Mouse (Mus musculus): ENCODE results near the gene Ric1.

Ric1 gene

DNA sequence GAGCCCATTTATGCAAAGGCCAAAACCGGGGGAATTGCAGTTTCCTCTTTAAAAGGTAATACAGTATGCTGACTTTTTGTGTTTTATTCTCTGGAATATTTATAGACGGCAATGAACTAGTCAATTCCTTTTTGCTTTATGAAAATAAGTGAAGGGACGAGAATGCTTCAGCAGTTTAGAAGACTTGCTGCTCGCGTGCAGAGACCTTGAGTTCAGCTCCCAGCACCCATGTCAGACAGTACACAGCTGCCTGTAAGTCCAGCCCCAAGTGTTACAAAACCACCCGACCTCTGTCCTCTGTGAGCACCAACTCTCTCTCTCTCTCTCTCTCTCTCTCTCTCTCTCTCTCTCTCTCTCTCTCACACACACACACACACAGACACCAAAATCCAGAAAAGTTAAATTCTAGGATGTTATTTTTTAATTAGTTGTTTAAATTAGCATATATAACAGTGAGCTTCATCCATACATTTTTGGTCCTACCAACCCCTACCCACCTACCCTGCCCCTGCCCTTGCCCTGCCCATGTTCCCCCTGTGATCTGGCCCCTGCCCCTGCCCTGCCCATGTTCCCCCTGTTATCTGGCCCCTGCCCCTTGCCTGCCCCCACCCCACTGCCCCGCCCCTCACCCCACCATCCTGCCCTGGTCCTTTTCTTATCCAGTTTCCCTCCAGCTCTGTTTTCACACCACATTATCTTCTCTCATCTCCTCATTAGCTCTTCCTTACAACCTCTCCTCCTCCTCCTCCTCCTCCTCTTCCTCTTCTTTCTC is 25.1 kb upstream of the Ric1 start:
- no peak for DNase-seq (ENCODE audit: low read depth in 1 of 2, low spot score in 2 of 2)

GRCm38 (mm10) chr19:29497874-29498273 is 24.2 kb upstream of the Ric1 start:
- DNase-seq (ENCODE audit: low read depth in 1 of 2, low spot score in 2 of 2), result no peak

GRCm38 (mm10) chr19:29498842-29499456 is 23.1 kb upstream of the Ric1 start:
- no peak for DNase-seq (ENCODE audit: low read depth in 1 of 2, low spot score in 2 of 2)

GRCm38 (mm10) chr19:29500333-29500732 is 21.7 kb upstream of the Ric1 start:
- DNase-seq (ENCODE audit: low read depth in 1 of 2, low spot score in 2 of 2), result no peak

GRCm38 (mm10) chr19:29501106-29501505 is 21.0 kb upstream of the Ric1 start:
- no peak for DNase-seq (ENCODE audit: low read depth in 1 of 2, low spot score in 2 of 2)

GRCm38 (mm10) chr19:29501507-29501906 is 20.6 kb upstream of the Ric1 start:
- peak; percentile 36 to 73 for DNase-seq (ENCODE audit: low read depth in 1 of 2, low spot score in 2 of 2)

DNA sequence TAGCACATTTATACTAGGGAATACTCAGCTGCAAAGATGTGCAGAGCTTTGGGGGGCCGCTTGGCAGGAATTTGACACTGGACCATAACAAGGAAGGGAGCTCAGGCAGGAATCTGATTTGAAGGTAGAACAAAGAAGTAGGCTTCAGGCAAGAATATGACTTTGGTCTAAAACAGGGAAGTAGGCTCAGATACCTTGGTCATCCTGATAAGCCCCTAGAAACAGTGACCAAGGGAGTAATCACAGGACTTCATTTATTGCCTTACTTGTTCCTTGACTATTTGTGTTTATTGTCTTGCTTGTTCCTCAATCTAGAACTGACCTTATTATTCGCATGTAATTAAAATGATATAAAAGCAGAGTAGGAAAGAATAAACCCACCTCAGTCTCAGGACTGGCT is 18.0 kb upstream of the Ric1 start:
- no peak for DNase-seq (ENCODE audit: low read depth in 1 of 2, low spot score in 2 of 2)

GRCm38 (mm10) chr19:29505617-29506016 is 16.5 kb upstream of the Ric1 start:
- DNase-seq (ENCODE audit: low read depth in 1 of 2, low spot score in 2 of 2), result no peak

DNA sequence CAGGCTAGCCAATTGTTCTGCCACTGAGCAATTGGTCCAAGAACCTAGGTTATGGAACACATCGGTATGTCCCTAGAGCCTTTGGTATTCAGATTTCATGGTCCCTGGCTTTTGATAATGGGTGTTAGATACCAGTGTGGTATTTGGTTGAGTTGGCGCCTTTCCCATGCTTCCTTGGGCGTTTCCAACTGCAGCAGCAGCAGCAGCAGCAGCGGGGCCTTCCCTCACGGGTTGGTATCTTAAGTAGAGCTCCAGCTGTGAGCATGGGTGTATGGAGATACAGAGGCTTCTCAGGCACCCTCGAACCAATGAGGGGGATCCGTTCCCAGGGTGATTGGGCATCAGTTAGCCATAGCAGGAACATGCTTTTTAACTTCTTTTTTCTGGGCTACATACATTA is 13.9 kb upstream of the Ric1 start:
- no peak for DNase-seq (ENCODE audit: low read depth in 1 of 2, low spot score in 2 of 2)

DNA sequence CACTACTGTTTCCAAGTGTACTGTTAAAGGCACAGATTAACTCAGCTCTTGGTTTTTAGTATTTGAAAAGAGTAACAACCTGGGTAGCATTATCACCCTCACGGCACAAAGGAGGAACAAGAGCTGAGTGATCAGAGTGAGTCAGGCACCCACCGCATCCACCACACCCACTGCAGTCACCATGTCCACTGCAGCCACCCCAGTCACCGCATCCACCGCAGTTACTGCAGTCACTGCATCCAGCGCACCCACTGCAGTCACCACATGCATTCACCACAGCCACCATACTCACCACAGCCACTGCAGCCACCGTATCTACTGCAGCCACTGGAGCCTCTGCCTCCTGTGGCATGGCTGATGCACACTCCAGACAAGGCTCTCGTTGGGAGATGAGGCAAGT is 12.2 kb upstream of the Ric1 start:
- DNase-seq (ENCODE audit: low read depth in 1 of 2, low spot score in 2 of 2), result no peak

GRCm38 (mm10) chr19:29511826-29512225 is 10.3 kb upstream of the Ric1 start:
- DNase-seq (ENCODE audit: low read depth in 1 of 2, low spot score in 2 of 2), result no peak

- no peak for DNase-seq (ENCODE audit: low read depth in 1 of 2, low spot score in 2 of 2)
Measured at GRCm38 (mm10) chr19:29513111-29513766, 8.8 kb upstream of the Ric1 start.

DNA sequence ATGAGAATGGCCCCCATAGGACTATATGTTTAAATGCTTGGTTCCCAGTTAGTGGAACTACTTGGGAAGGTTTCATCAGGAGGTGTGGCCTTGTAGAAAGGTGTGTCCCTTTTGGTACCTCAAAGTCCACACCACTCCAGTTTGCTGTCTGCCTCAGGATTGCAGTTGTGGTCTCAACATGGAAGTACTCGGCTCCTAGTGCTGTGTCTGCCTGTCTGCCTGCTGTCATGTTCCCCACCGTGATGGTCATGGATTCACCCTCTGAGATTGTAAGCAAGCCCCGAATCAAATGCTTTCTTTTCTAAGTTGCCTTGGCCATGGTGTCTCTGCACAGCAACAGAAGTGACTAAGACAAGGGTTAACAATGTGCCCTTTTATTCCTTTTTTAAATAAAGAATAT is 8.0 kb upstream of the Ric1 start:
- DNase-seq (ENCODE audit: low read depth in 1 of 2, low spot score in 2 of 2), result no peak

GRCm38 (mm10) chr19:29515386-29515785 is 6.7 kb upstream of the Ric1 start:
- no peak for DNase-seq (ENCODE audit: low read depth in 1 of 2, low spot score in 2 of 2)

DNA sequence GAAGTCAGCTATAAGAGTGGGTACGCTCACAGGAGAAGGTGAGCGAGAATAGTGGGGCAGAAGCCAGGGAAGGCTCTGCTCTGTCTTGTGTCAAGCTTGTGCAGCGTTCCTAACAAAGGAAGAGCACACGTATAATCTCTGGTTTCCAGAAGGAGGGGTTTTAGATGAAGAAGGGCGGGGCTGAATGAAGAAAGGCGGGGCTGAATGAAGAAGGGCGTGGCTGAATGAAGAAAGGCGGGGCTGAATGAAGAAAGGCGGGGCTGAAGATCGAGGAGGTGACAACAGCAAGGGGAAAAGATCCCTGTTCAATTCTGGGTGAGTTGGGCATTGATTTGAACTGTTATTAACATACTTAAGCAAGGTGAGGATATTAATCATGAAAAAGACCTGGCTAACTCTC is 6.1 kb upstream of the Ric1 start:
- DNase-seq (ENCODE audit: low read depth in 1 of 2, low spot score in 2 of 2), result no peak

DNA sequence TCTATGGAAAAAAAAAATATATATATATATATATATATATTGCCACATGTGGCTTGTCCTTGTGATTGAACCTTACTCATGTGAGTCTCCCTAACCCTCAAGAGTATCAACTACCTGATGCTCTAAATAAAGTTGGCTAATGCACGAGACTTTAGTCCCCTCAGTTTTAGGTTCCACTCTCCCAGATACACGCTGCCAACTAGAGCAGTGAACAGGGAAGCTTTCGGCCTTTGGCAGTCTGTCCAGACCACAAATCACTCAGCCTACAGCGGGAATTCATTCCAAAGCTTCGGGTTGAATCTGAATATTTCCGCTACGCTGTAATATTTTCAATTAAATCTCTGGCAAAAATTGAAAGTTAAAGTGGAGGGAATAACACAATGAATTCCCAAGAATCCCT is 3.7 kb upstream of the Ric1 start:
- DNase-seq (ENCODE audit: low read depth in 1 of 2, low spot score in 2 of 2), result no peak

GRCm38 (mm10) chr19:29518922-29519321 is 3.2 kb upstream of the Ric1 start:
- no peak for DNase-seq (ENCODE audit: low read depth in 1 of 2, low spot score in 2 of 2)

DNA sequence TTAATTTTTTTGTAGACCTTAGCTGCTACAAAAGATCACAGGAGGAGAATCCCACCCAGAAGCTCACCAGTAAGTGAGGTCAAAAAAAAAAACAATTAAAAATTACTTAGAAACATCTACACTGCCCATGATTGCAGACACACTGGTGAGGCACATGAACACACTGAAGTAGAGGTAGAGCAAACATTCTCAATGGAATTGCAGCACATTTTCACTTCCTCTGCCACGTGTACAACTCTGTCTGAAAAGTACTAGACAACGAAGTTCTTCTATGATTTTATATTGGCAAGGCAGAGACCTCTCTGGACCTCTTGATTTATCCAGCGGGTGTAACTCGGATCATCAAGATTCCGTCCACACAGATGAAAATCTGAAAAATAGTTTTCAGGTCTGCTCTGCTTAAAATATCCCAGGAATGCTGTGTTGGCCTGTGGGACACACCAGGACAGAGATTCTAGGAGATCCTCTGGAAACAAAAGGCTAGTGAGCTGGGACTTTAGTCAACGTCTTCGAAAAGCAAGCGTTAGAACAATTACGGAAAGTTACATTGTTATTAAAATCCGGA is 1.0 kb upstream of the Ric1 start:
- DNase-seq (ENCODE audit: low read depth in 1 of 2, low spot score in 2 of 2), result no peak

GRCm38 (mm10) chr19:29522445-29523229 is 555 bp downstream of the Ric1 start:
- DNase-seq (ENCODE audit: low read depth in 1 of 2, low spot score in 2 of 2), result peak in 1 of 2 experiments; percentile 22

- no peak for DNase-seq (ENCODE audit: low read depth in 1 of 2, low spot score in 2 of 2)
Measured at GRCm38 (mm10) chr19:29523230-29523582, 1.1 kb downstream of the Ric1 start.

- DNase-seq (ENCODE audit: low read depth in 1 of 2, low spot score in 2 of 2), result no peak
Measured at GRCm38 (mm10) chr19:29523701-29524100, 1.6 kb downstream of the Ric1 start.

All from monocyte, adult 2 months (primary cell).